Mouse (Mus musculus) liver, embryonic 14.5 days (tissue): Measurements from ENCODE around the gene Ctnna2.

Source experiments
- CTCF ChIP-seq: IDR thresholded peaks from 2 replicates; pipeline ENCODE4 v1.5.1; 2016; ENCODE audit warnings: antibody characterized with exemption, low read depth, control low read depth
- EP300 ChIP-seq: IDR thresholded peaks from 2 replicates; pipeline ENCODE4 v1.6.1; 2016; ENCODE audit warnings: antibody characterized with exemption, low read depth

DNA sequence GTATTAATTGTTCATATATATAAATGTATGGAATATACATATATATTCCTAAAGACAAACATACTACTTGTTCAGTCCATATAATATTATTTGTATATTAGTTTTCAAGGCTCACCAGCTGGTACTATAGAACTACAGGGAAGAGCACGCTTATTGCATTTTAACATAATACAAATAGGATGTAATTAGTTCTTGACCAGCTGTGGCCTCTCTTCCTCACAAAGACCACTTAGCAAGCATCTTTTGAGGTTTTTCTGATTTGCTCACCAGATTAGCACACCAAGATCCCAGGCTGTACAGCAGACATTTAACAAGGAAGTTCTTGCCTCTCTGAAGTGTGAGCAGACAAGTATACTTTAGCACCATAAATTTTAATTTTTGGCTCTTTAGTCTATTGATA lies 152.0 kb downstream of the Ctnna2 start:
- TF ChIP-seq EP300 (no peak), CTCF (no peak)
